Mouse (Mus musculus) heart, postnatal 0 days (tissue): ENCODE measurements at regions not wholly inside any gene's neighbourhood (a gene's known extent, or its start where the extent isn't known, plus 50 kb on each side); places are given as distances from the start of the nearest gene placed in this dataset.

Source experiments
- CTCF ChIP-seq: IDR thresholded peaks from 2 replicates; pipeline ENCODE4 v1.5.1; 2016; ENCODE audit warnings: antibody characterized with exemption, control low read depth, low read depth
- EP300 ChIP-seq: IDR thresholded peaks from 2 replicates; pipeline ENCODE4 v1.6.1; 2016; ENCODE audit warnings: antibody characterized with exemption, low read depth

GRCm38 (mm10) chr17:4417686-4418085 lies 576.4 kb upstream of the Arid1b start:
- TF ChIP-seq CTCF (no peak), EP300 (no peak)
